Mouse (Mus musculus) c-Kit-positive CD71-positive TER-119-negative erythroid progenitor cells, embryonic 14.5 days (primary cell): ENCODE results near the gene Myoz1.
"Not testable (repeated sequence)": the region's sequence is repeated elsewhere in the genome, so short reads cannot be mapped to it uniquely, and the experiment has no call there.

Experiments
- DNase-seq: peaks from one replicate; pipeline ENCODE4 v3.0.0-alpha.2; 2013; ENCODE audit warnings: low read depth

Myoz1 gene

DNA sequence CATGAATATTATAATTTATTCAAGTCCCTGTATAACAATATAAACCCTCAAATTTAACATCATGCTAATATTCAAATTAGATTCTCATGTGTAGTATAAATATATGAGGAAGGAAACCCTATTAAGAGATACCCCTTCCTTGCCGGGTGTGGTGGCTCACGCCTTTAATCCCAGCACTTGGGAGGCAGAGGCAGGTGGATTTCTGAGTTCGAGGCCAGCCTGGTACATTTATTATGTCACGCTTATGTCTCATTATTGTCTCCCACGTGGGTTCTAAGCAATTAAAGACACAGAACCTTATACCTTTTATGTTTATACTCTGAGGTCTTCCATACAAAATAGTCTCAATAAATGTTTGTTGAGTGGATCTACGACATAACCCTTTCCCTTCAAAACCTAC is 17.6 kb downstream of the Myoz1 start:
- no peak for DNase-seq

DNA sequence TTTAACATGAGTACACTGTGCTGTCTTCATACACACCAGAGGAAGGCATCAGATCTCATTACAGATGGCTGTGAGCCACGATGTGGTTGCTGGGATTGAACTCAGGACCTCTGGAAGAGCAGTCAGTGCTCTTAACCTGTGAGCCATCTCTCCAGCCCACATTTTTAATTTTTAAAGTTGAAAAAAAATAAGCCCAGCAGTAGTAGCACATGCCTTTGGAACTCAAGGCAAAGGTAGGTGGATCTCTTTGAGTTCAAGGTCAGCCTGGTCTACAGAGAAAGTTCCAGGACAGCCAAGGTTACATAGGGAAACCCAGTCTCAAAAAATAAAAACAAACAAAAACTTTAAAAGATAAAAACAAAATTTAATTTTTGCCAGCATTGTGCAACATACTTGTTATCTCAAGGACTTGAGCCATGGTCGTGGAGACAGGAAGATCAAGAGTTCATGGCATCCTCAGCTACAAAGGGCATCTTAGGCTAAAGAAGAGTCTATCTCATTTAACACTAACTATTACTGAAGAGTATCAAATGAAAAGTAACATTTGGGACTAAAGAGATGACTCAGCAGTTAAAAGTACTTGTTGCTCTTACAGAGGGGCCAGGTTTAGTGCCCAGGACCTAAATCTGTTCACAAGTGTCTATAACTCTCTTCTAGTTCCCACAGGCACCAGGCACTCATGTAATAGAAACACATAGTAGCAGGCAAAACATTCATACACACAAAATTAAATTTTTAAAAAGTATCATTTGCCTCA is 18.3 kb downstream of the Myoz1 start:
- no peak for DNase-seq

DNA sequence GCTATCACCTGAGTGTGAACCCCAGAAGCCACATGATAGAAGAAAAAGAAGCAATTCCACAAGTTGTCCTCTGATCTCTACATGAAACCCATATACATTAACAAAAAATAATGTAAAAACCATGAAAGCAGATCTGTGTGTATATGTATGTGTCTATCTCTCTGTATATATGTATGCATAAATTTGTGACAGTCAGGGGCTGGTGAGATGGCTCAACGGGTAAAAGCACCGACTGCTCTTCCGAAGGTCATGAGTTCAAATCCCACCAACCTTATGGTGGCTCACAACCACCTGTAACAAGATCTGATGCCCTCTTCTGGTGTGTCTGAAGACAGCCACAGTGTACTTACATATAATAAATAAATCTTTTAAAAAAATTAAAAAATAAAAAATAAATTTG is 19.4 kb downstream of the Myoz1 start:
- not testable (repeated sequence) for DNase-seq

DNA sequence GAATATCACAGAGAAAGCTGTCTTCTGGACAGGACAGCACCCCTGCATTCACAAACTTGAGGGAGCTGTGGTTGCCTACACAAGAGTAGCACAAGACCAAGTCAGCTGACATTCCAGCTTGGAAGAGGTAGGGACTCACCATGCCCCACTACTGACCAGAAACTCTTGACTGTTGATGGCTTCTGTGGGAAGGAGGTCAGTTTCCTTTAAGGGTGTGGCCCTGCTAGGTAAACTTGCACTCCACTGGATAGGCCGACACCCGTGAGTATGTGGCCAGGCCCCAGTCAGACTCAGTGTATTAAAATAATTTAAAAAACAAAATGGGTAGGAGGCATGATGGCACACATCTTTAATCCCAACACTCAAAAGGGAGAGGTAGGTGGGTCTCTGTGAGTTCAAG is 20.8 kb downstream of the Myoz1 start:
- DNase-seq, result no peak

DNA sequence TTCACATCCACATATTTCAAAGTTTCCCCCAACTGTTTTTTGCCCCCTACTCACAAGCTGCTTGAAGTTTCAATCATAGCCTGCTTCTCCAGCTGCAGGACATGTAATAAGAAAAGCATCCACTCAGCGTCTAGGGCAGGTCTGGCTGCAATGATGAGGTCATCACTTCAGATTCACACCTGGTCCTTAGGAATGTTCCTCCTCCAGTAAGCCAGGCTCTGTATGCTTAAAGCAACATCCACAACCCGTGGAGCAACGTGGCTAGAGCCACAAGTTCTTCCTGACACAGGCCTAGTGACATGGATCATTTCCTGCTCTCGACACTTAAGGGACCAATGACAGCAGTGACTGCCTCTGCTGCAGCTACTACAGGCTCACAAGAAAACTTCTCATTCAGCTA is 25.1 kb downstream of the Myoz1 start:
- DNase-seq, result no peak

DNA sequence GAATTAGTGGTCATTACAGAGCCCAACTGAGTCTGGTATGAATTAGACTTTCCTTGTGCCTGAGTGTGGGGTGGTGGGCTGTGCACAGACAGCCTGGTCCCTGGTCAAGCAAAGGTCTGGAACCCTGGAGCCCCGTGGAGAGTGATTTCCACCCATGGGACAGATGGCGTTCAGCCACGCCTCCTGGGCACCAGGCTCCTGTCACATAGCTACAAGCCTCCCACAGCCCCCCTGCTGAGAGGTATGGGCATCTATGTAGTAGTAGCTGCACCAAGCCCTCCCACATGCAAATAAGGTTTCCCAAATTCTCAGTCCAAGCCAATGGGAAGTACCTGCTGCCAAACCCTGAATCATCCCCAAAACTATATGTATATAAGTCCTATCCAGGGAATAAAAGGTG is 29.4 kb downstream of the Myoz1 start:
- no peak for DNase-seq

DNA sequence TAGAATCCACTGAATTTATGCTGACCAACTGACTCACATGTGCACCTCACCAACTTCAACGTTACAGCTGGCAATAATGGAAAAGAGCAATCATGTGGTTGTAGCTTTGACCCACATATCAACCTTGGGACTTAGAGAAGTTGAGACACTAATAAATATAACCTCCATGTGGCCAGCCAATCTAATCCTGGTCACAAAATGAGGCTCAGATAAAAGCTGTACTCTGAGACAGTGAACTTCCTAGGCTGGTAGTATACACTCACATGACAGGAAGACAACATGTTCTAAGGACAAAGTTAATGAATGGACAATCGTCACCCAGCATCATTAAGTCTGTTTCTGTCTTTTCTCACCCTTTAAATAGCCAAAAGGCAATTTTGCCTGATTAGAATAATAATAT is 29.9 kb downstream of the Myoz1 start:
- no peak for DNase-seq

DNA sequence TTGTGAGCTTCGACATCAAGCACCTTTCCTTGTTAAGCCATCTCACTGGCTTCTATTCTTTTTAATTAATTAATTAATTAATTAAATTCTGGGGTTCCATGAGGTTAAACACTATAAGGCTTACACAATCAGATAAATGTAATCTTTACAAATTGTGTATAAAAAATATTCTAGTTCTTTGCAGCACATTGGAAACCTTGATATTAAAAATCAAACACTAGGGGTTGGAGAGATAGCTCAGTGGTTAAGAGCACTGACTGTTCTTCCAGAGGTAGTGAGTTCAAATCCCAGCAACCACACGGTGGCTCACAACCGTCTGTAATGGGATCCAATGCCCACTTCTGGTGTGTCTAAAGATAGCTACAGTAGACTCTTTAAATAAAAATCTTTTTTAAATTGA is 33.4 kb downstream of the Myoz1 start:
- DNase-seq, result no peak

DNA sequence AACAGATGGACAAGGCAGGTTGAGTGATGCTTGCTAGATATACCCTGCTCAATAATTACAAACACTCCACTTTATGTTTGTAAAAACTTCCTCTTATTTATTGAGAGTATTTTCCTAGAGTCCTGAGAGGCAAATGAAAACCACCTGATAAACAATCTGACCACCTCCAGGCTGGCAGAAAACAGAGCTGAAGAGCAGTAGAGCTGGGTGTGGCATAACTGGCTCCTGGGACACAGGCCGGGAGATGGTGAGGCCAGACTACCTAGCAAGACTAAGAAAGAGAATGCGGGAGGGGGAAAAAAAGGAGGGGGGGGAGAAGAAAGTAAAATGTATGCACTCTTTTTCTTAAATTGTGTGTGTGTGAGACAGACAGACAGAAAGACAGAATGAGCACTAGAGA is 33.9 kb downstream of the Myoz1 start:
- DNase-seq, result no peak

DNA sequence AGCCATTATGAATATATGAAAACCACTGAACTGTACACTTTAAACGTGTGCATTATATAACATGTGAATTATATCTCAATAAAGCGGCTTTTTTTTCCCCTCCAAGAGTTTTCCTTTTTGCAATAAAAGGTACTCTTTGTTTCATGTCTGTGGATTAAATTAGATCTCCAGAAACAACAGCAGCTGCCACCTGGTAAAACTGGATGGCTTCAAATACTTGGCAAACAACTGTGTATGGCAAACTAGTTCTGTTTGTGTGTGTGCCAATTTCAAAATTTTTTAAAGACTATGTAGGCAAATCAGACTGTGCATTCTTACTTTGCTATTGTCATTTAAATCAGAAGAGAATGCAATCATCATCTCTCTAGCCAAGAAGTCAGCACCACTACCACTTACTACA is 34.4 kb downstream of the Myoz1 start:
- no peak for DNase-seq

DNA sequence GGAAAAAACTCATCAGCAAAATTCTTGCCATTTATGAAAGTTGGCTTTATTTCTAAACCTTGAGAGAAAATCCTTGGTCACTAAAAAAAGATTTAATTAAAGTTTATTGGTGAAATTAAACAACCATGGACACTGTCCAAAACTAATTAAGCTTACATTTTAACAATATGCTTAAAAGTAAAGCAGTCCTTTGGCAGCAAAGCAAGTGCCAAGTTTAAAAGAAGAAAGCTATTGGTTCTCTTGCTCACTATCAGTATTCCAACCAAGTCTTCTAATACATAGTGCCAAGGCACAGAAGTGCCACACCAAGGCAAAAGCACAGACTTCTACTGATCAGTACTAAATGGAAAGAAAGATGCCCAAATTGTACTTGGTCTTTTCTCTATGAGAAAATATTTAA is 37.2 kb downstream of the Myoz1 start:
- no peak for DNase-seq

DNA sequence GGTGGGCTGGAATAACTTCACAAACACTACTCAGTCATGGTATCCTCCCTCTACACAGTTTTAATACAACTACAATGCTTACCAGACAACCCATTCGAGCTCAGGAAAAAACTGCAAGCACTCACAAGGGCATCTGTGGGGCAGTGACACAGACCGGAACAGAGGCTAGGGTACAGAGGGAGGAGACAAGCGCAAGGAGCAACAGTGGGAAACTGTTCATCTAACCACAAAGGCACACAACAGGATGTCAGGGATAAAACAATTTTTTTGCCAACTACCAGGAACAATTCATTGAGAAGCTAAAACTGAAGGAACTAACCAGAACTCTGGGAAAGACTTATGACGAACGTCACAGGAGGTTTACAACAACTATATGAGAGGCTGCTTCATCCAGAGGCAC is 38.1 kb downstream of the Myoz1 start:
- no peak for DNase-seq

DNA sequence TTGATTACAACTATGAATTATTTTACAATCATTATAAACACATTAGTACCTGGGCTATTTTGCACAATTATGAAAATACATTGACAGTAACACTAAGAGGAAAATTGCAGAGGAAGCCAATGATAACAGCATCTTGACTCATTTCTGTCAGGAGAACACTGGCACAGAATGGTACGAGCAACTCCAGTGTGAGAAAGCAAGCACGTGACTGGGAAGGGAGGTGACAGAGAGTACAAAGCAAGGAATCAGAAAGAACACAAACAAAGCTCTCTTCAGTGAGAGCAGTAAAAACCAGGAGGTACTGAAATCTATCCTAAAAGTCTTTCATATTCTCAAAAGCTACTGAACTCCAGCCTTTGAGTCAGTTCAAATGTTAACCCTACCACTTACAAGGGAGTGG is 39.9 kb downstream of the Myoz1 start:
- DNase-seq, result no peak

DNA sequence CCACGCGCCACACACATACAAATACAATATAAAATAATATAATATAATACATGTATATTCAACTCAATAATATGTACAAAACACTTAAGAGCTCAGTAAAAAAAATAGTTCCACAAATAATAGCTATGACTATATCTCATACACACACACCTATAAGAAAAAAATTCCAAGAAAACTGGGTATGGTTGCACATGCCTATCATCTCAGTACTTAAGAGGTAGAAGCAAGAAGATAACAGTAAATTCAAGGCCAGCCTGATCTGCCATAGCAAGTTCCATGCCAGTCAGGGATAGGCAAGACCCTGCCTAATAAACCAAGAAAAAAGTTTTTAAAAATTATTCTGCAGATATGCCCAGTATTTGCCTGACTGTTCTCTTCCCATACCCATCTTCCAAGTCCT is 41.3 kb downstream of the Myoz1 start:
- DNase-seq, result no peak

DNA sequence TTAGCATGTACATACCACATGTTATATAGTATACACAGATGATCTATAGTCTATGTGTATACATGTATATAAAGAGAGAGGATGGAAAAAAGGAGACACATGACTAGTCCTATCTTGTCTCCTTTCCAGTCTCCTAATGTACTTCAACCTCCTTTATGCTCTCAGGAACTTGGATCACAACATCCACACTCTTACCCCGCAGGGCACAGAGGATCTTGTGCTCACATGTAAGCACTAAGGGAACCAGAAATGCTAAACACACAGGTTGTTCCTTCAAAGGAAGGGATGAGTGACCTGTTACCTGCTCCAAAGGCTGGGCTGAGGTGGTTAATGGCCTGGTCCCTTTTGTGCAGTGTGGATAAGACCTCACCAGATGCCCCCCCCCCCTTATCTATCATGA is 43.5 kb downstream of the Myoz1 start:
- DNase-seq, result no peak

DNA sequence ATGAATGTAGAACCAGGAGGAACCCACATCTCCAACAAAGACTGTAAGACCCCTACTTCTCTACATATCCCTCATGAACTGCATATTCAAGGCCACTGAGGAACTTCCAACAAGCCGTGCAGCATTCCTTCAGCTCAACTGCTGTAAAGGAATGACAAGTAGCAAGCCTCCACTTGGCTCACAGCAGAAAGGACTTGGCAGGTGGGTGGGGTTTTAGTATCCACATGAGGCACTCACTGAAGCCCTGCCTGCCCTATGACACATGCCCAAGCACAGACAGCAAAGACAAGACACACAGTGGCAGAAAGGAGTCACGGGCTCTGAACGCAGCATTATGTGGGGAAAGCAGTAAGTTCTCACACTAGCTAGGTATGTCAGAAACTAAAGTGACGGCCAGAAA is 46.2 kb downstream of the Myoz1 start:
- DNase-seq, result no peak

DNA sequence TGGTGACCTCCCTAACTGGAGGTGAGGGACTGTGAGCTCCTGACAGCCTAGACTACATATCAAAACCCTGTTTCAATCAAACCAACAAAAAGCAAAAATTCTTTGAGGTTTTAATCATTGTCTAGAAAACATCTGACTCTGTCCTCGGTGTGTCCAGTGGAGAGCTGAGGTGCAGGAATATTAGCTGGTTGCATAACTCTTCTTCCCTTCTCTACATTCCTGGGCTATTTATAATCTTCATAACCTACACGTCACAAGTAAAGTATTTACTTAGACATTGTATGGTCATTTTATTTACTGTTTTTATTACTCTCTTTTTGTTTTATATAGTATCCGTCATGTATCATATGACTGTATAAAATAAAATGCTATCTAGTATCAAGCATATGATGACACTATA is 46.8 kb downstream of the Myoz1 start:
- DNase-seq, result no peak

DNA sequence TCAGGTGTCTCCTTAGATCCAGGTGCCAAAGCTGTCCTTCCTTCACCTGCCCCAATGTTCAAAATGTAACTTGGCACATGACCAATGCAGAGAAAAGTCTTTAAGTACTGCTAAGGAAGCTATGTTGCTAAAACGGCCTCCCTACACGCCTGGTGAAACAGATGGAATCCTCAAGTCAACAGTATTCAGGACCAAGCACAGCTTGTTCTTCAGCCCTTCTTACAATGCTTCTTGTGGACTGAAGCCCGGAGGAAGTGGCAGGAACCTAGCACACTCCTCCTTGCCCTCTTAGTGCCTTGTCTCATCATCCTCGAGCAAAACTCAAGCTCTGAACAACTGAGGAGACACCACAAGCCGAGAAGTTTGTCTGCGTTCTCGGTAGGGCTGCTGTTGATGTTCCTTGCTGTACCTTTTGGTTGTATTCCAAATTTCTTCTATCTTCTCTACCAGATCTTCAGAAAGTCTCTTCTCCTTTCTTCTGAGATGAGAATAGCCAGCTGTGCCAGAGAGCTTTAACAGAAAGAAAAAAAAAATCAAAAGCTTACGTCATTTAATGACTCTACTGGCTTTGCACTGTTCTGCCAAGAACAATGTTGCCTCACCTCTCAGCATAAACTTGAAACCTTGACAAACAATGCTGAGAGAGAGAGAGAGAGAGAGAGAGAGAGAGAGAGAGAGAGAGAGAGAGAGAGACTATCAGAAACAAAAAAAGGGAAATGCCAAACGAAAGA is 48.8 kb downstream of the Myoz1 start:
- no peak for DNase-seq

DNA sequence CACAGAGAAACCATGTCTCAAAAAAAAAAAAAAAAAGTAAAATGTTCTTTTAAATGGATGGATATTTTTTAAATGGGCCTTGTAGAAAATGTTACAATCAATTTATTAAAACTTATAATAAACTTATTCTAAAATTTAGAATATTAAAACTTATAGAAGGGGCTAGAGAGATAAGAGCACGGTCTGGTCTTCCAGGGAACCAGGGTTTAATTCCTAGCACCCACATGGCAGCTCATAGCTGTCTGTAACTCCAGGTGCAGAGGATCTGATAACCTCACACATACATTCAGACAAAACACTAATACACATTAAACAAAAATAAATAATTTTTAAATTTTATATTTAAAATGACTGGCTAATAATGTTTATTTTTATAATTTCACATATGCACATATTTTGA is 55.1 kb downstream of the Myoz1 start:
- DNase-seq, result no peak

DNA sequence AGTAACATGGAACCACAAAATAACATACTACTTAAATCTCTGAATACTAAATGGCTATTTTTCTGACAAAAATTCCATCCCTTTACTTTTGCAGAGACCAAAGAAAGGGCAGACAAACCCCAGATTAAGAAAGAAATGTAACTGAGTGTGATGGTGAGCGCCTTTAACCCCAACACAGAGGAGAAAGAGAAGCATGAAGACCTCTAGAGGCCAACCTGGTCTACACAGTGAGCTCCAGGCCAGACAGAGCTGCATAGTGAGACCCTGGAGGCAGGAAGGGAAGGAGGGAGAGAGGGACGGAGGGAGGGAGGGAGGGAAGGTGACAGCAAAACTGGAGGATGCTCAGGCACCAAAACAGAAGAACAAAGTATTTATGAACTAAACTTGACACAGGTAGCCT is 56.1 kb downstream of the Myoz1 start:
- DNase-seq, result no peak

DNA sequence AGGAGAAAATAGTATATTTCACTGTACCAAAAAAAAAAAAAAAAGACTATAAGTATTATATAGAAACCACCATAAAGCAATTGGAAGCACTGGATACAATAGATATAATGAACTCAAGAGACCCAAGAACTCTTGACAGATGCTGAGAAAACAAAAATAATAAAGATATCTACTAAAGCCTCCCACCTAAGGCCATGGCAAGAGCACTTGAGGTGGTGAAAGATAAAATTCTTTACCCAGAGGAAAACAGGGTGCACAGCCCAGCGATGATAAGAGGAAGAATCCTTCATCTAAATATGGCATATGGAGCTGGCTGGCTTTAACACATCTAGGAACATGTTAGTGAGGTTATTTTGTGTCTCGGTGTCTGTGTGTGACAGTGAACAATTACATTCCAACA is 56.8 kb downstream of the Myoz1 start:
- peak; percentile 65 for DNase-seq
